Mouse (Mus musculus) layer of hippocampus, postnatal 36 days (tissue): ENCODE data around the gene Dnah9. TPM values are rescaled to one million over a fixed set of nuclear protein-coding genes. Genes with fewer than 3 reads are reported as not detected.

Experiments used
- DNase-seq, 2 experiments: peaks; one replicate each; pipeline ENCODE4 v3.0.0; 2022
- total RNA-seq, 2 experiments: library from RNA; stranded (reverse); gene quantifications; 2 replicates each; pipeline ENCODE4 v1.2.3; 2021

Dnah9 gene
- total RNA-seq, 2 experiments from 2014 or later = 15.6 to 16.4 TPM

- no peak for DNase-seq
Measured at GRCm38 (mm10) chr11:65794428-65795219, 373.7 kb downstream of the Dnah9 start.

- DNase-seq = peak; percentile 91
Measured at GRCm38 (mm10) chr11:65788154-65788553, 380.2 kb downstream of the Dnah9 start, which contains the start of gene Map2k4. Gene Map2k4, minus strand, starts transcription at chr11:65788297.

- no peak for DNase-seq
Measured at GRCm38 (mm10) chr11:65787421-65788151, 380.8 kb downstream of the Dnah9 start.

GRCm38 (mm10) chr11:65786160-65786559, 382.2 kb downstream of the Dnah9 start:
- no peak for DNase-seq

- no peak for DNase-seq
Measured at GRCm38 (mm10) chr11:65781596-65781995, 386.8 kb downstream of the Dnah9 start.
